Mouse (Mus musculus) layer of hippocampus, adult 9-11 months (tissue): Measurements from ENCODE around the gene Wapl.

Source experiments
- DNase-seq: peaks from one replicate; pipeline ENCODE4 v3.0.0; 2022

Wapl gene

DNA sequence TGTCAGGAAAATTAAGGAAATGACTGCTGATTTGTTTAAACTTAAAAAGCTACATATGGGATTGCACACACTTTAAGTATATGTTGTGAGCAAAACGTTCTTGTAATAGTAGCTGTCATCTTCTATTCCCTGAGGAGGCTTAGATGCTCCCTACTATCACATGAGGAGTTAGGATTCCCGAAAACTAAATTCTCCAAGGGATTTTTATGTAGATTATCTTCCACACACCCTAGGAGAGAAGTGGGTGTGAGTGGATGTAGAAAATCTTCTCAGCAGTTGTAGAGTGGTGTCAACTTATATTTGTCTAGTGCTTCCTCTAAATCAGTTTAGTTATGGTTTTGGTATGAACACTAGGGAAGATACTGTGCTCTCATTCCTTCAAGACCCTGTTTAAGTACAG lies 36.5 kb downstream of the Wapl start:
- DNase-seq: no peak

- peak; percentile 39 for DNase-seq
Measured at GRCm38 (mm10) chr14:34712027-34712426, 38.3 kb downstream of the Wapl start.

- no peak for DNase-seq
Measured at GRCm38 (mm10) chr14:34712857-34713256, 39.1 kb downstream of the Wapl start.

GRCm38 (mm10) chr14:34718150-34718549 lies 44.4 kb downstream of the Wapl start:
- DNase-seq: no peak

DNA sequence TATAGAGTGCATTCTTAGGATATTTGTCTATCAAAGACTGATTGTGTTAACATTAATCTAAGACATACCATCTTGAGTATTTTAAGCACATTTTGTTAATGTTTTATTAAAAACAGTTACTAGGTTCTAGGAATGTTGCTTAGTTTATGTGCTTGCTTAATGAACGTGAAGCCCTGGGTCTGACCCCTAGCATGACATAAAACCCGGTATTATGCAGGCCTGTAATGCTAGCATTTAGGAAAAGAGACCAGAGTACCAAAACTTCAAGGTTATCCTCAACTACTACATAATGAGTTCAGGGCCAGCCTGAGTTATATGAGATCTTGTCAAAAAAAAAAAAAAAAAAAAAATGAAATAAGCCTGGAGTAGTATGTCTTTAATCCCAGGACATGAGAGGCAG lies 54.0 kb downstream of the Wapl start:
- DNase-seq: no peak

- no peak for DNase-seq
Measured at GRCm38 (mm10) chr14:34735405-34735804, 61.7 kb downstream of the Wapl start.

GRCm38 (mm10) chr14:34745401-34745800 lies 71.7 kb downstream of the Wapl start:
- no peak for DNase-seq

DNA sequence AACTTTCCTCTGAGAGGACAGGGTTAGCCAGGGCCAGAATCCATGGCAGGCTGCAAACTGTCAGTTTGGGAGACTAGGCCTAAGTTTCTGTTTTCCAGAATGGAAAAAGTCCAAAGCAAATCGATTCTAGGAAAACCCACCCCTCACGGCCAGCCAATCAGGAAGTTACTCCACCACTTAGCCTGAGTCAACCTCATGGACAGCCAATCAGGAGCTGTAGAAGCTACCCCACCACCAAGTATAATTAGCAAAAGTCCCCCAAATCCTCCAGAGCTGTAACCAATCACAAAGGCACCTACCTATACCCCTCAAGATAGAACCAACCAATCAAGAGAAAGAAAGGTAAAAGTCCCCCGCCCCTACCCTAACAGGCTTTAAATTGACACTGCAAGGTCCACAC lies 82.0 kb downstream of the Wapl start:
- DNase-seq: no peak

GRCm38 (mm10) chr14:34759938-34760337 lies 86.2 kb downstream of the Wapl start:
- DNase-seq: no peak

DNA sequence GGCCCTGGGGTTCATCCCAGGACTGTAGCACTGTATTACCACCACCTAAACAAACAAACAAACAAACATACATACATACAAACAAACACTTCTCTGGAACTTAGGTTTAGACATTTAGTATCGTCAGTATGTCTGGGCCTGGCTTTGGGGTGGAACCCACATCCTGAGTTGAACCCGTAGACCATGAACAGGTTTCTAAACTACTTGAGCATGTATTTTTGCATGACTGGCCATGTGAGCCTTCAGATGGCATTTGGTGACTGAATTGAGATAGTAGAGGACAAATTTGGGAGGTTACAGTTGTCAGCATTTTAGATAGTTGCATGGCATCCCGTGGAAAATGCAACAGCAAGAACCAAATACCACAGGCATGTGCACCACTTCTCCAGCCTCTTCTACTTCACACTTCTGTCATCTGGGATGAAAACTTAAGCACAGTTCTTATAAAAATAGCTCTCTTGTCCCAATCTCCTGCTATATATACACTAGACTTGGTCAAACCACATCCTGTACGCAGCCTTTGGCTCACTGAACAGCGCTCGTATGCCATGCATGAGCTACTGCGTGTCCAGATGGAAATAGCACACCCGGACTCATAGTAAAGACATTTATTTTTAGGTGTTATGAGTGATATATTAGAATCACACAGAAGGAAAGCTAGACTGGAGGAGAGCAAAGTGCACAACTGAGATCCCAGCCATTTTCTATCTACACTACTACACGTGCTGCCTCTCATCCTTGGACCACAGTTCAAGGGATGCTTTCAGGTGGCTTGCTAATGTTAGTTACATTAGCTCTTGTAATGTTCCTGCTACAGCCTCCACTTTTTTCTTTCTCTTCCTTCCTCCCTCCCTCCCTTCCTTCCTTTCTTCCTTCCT lies 87.6 kb downstream of the Wapl start:
- DNase-seq: no peak

- no peak for DNase-seq
Measured at GRCm38 (mm10) chr14:34762682-34763081, 89.0 kb downstream of the Wapl start.

DNA sequence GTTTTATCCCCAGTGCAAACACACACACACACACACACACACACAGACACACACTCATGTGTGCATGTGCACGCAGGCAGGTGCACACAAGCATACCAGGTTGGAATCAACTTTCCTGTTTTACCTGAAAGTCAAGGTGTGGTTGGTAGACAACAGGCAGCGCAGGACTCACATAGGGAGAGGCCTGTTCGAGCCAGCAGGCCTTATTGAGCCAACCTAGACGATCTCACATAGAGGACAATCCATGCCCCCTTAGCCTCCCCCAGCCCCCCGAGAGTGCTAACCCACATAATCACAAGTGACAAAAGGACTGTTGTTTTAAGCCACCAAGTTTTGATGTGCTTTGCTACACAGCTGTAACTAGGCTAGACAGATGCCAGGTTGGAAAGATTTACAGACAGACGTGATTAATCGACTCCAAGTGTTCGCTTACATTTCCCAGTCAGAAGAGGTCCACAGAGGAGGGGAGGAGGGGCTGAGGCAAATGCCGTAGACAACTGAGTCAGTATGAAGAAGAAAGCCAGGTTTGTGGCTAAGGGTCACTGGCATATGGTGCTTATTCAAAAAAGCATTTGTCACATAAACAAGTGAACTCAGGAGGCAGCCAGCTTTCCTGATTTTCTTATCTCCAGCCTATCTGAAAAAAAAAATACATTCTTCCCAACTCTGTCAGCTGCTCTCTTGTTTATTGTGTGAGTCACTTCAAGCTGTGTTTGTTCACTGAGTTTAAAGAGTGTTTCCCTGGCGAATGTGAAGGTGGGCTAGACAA lies 90.2 kb downstream of the Wapl start:
- no peak for DNase-seq

GRCm38 (mm10) chr14:34764908-34765307 lies 91.2 kb downstream of the Wapl start:
- no peak for DNase-seq

DNA sequence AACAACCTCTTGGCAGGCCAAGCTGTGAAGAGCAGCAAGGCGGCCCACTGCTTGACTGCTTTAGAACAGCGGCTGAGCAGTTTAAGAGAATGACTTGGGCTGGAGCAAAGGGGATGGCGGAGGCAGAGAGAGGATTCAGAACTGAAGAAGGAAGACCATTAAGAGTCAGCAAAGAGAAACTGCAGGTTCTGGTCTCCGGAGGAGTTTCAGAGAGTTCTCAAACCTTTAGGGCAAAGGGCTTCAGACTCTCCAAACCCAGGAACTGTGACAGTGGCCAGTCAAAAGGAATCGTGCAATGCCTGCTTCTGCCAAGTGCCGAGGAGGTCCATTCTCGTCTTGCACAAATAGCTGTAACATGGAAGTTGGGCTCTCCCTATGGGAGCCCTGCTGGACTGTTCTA lies 91.7 kb downstream of the Wapl start:
- DNase-seq: no peak

GRCm38 (mm10) chr14:34766181-34766580 lies 92.5 kb downstream of the Wapl start:
- no peak for DNase-seq

GRCm38 (mm10) chr14:34768373-34768772 lies 94.6 kb downstream of the Wapl start:
- DNase-seq: peak; percentile 49

GRCm38 (mm10) chr14:34769021-34769566 lies 95.4 kb downstream of the Wapl start:
- peak; percentile 42 for DNase-seq

- DNase-seq: peak; percentile 12
Measured at GRCm38 (mm10) chr14:34769567-34770158, 95.9 kb downstream of the Wapl start.

GRCm38 (mm10) chr14:34770467-34770866 lies 96.7 kb downstream of the Wapl start:
- DNase-seq: no peak

- DNase-seq: no peak
Measured at GRCm38 (mm10) chr14:34771601-34772000, 97.9 kb downstream of the Wapl start.

GRCm38 (mm10) chr14:34772132-34772531 lies 98.4 kb downstream of the Wapl start:
- DNase-seq: no peak

DNA sequence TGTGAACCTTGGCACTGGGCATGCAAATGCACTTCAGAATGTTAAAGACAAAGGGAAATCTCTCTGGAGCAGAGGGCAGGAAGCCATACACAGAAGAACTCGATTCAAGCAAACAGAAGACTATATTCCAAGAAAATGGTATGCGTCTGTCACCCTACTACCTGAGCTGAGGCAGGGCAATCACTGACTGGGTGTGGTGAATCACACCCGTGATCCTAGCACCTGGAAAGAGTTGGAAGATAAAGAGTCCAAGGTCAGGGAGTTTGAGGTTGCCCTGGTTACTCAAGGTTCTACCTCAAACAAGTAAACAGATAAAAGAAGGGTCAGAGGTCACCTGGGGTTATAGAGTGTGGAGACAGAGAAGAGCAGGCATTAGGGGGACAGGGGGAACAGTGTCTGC lies 100.0 kb downstream of the Wapl start:
- no peak for DNase-seq

- no peak for DNase-seq
Measured at GRCm38 (mm10) chr14:34774231-34774630, 100.5 kb downstream of the Wapl start.
